Mouse (Mus musculus) forebrain, embryonic 13.5 days (tissue): ENCODE measurements around the gene Fam102a. TPM values are rescaled to one million over a fixed set of nuclear protein-coding genes. Genes with fewer than 3 reads are reported as not detected.

Source experiments
- ATAC-seq: fragments of 200-750 bp; cut with Nextera tagmentation; 2 replicates; pipeline ENCODE4 v1.8.0; 2017
- H3K27ac ChIP-seq: fragments of 300-500 bp; sonication (generic); 2 replicates; pipeline ENCODE4 v1.5.1; 2015; ENCODE audit warnings: inconsistent platforms, mild to moderate bottlenecking, moderate library complexity
- H3K27me3 ChIP-seq: fragments of 300-500 bp; sonication (generic); 2 replicates; pipeline ENCODE4 v1.6.1; 2015; ENCODE audit warnings: mild to moderate bottlenecking, inconsistent platforms
- H3K36me3 ChIP-seq: fragments of 300-500 bp; sonication (generic); 2 replicates; pipeline ENCODE4 v1.6.1; 2015; ENCODE audit warnings: mild to moderate bottlenecking, inconsistent platforms; ENCODE audit not compliant: poor library complexity, severe bottlenecking
- H3K4me1 ChIP-seq: fragments of 300-500 bp; sonication (generic); 2 replicates; pipeline ENCODE4 v1.6.1; 2015; ENCODE audit warnings: inconsistent platforms
- H3K4me2 ChIP-seq: fragments of 300-500 bp; sonication (generic); 2 replicates; pipeline ENCODE4 v1.6.1; 2015; ENCODE audit warnings: inconsistent platforms, mild to moderate bottlenecking, moderate library complexity
- H3K4me3 ChIP-seq: fragments of 300-500 bp; sonication (generic); 2 replicates; pipeline ENCODE4 v1.5.1; 2015; ENCODE audit warnings: mild to moderate bottlenecking, inconsistent platforms
- H3K9ac ChIP-seq: fragments of 300-500 bp; sonication (generic); 2 replicates; pipeline ENCODE4 v1.6.1; 2015; ENCODE audit warnings: mild to moderate bottlenecking, inconsistent platforms
- H3K9me3 ChIP-seq: fragments of 300-500 bp; sonication (generic); replicated peaks from 2 replicates; pipeline ENCODE4 v1.6.1; 2016; ENCODE audit warnings: inconsistent platforms
- WGBS: fragments of 180-500 bp; shearing (Covaris S2); methylation state at CpG from one replicate; pipeline ENCODE4 v1.1.7; 2015; 5-methylcytosine and 5-hydroxymethylcytosine counted together
- polyA plus RNA-seq: library from polyadenylated mRNA; unstranded; fragments of >200 nt; fragmentation: Nextera tagmentation; extraction: Ambion mirVana; gene quantifications from 2 replicates; pipeline ENCODE4 v1.2.1, GENCODE M21; 2015

Fam102a gene
- polyA plus RNA-seq, 1 experiment from 2014 or later, result 4.5 TPM

DNA sequence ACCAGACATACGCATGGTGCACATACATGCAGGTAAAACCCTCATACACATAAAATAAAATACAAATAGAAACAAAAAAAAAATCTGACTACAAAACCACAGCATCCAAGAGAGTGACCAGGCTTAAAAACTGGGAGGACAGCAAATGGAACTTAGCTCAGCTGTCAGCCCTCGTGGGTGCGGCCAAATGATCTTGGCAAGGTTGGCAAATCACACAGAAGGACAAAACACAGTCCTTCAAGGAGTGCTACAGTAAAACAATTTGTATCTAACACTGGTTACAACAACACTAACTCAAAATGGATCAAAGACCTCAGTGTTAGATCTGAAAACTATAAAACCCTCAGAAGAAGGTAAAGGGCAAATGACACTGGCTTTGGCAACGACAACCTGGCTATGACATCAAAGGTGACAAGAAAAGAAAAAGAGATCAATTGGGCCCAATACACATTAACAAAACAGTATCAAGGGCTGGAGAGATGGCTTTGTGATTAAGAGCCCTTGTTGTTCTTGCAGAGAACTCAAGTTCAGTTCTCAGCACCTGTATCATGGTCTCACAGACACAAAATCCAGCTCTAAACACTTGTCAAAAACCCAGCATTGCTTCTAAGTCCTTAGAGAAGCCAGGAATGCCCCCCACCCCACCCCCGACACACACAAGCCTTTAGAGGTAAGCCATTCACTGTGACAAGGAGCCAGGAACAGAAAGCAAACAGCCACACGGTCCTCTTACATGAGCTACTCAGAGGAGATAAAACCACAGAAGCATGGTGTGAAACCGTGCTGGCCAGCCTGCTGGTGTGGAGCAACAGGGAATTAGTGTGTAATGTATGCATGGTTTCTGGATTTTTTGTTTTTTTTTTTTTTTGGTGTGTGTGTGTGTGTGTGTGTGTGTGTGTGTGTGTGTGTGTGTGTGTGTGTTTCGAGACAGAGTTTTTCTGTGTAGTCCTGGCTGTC is 14.8 kb upstream of the Fam102a start:
- no peaks in the 10 kb centered on the region for H3K4me1 ChIP-seq
- H3K9ac ChIP-seq, result no peak overlapping the region
- no peak overlapping the region for H3K27ac ChIP-seq
- no peak overlapping the region for H3K4me3 ChIP-seq
- no peaks in the 10 kb centered on the region for H3K9me3 ChIP-seq
- no peaks in the 10 kb centered on the region for H3K36me3 ChIP-seq
- 78% methylated on average over 8 of the region's 8 CpGs for WGBS
- H3K27me3 ChIP-seq, result no peaks in the 10 kb centered on the region
- no peak overlapping the region for H3K4me2 ChIP-seq
- no peak for ATAC-seq

DNA sequence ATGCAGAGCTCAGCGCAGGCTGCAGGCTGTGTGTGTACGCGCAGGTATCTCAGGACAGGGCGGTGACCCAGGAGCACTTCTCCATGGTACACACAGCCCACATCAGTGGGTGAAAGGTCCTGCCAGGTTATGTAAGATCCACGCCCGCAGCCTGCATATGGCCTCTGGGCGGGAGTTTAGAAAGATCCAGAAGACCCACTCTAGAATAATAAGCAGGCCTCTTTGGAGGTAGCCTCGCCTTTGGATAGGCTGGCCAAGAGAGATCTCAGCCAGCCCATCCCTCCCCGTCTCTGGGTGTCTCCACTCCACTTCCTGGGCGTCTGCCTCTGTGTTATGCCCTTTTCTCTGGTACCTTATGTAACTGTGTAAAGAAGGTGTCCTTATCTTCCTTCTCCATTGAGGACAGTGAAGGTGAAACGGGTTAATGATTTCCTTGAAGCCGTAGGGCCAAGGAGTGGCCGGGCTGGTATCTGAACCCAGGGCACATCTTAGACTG is 10.5 kb upstream of the Fam102a start:
- Histone ChIP-seq H3K4me3 (no peak overlapping the region), H3K9ac (no peak overlapping the region), H3K27me3 (no peaks in the 10 kb centered on the region), H3K27ac (no peak overlapping the region), H3K36me3 (no peaks in the 10 kb centered on the region), H3K4me1 (no peaks in the 10 kb centered on the region), H3K9me3 (no peaks in the 10 kb centered on the region), H3K4me2 (no peak overlapping the region)
- no peak for ATAC-seq
- WGBS, result 92% methylated on average over 13 of the region's 13 CpGs

DNA sequence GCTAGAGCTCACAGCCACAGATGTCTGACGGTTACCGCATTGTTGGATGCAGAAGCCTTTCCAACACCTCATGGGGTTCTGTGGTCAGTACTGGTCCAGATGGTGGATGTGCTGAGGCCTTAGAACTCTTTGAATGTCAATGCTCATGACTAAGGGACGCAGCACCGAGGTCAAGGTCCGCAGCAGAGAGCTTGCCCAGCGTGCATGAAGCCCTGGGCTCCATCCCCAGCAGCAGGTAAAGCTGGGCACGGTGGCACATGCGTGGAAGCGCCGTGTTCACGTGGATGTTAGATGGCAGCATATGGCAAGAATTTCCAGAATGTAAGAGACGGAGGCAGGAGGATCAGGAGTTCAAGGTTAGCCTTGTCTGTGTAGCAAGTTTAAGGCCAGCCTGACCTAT is 9.3 kb upstream of the Fam102a start:
- 88% methylated on average over 12 of the region's 12 CpGs for WGBS
- Histone ChIP-seq H3K9ac (no peak overlapping the region), H3K4me1 (no peaks in the 10 kb centered on the region), H3K36me3 (no peaks in the 10 kb centered on the region), H3K9me3 (no peaks in the 10 kb centered on the region), H3K27ac (peak overlapping the region; percentile 16; the same call in 1 of the 2 replicates), H3K4me3 (no peak overlapping the region), H3K27me3 (no peaks in the 10 kb centered on the region), H3K4me2 (no peak overlapping the region)
- ATAC-seq, result no peak

DNA sequence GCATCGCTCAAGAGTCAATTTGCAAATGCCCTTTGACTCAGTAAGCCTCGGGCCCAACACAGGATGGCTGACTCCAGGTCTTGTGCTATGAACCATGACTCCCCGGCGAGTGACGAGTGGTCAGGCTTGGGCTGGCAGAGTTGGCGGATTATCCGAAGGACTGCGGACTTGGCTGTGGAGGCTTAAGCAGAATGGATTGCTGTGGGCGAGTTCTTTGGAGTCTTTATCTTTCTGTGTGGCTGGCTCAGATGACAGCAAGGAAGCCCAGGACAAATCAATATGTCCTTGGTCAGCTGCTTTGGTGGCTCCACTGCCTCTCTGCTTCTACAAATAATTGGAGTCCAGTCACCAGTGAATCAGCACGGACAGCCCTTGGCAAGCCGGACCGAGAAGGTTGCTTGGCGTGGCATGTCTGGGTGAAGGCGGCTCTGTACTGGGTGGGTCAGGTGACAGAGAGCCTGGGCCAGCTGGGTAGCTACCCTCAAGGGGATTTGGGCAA is 7.6 kb upstream of the Fam102a start:
- H3K9ac ChIP-seq, result no peak overlapping the region
- H3K4me3 ChIP-seq, result no peak overlapping the region
- H3K4me2 ChIP-seq, result no peak overlapping the region
- no peaks in the 10 kb centered on the region for H3K4me1 ChIP-seq
- WGBS, result 69% methylated on average over 14 of the region's 14 CpGs
- H3K27me3 ChIP-seq, result no peaks in the 10 kb centered on the region
- H3K27ac ChIP-seq, result no peak overlapping the region
- no peak for ATAC-seq
- no peaks in the 10 kb centered on the region for H3K9me3 ChIP-seq
- no peaks in the 10 kb centered on the region for H3K36me3 ChIP-seq

DNA sequence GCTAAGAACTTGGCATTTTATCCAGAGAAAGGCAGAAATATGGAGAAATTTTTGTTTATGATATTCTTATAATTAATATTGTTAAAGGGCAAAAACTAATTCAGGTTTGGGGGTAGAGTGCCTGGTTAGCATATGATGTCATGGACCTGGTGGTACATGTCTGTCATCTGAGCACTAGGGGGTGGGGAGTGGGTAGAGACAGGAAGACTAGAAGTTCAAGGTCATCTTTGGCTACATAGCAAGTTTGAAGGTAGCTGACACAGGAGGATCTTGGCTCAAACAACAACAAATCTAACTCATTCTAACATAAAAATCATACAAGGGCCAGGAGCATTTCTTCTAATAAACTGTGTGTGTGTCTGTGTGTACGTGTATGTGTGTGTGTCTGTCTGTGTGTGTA is 6.8 kb upstream of the Fam102a start:
- Histone ChIP-seq H3K9me3 (no peaks in the 10 kb centered on the region), H3K4me2 (no peak overlapping the region), H3K4me3 (no peak overlapping the region), H3K27me3 (no peaks in the 10 kb centered on the region), H3K36me3 (no peaks in the 10 kb centered on the region), H3K4me1 (no peaks in the 10 kb centered on the region), H3K27ac (no peak overlapping the region), H3K9ac (no peak overlapping the region)
- ATAC-seq, result no peak
- 94% methylated on average over 1 of the region's 1 CpGs for WGBS

- H3K27me3 ChIP-seq, result no peaks in the 10 kb centered on the region
- no peaks in the 10 kb centered on the region for H3K9me3 ChIP-seq
- H3K36me3 ChIP-seq, result no peaks in the 10 kb centered on the region
- no peak overlapping the region for H3K9ac ChIP-seq
- no peak for ATAC-seq
- H3K27ac ChIP-seq, result no peak overlapping the region
- peaks cover 12% of the 10 kb centered on the region for H3K4me1 ChIP-seq
- WGBS, result 83% methylated on average over 2 of the region's 2 CpGs
- no peak overlapping the region for H3K4me2 ChIP-seq
- no peak overlapping the region for H3K4me3 ChIP-seq
These were observed 4.7 kb upstream of the Fam102a start for GRCm38 (mm10) chr2:32530479-32530878.

DNA sequence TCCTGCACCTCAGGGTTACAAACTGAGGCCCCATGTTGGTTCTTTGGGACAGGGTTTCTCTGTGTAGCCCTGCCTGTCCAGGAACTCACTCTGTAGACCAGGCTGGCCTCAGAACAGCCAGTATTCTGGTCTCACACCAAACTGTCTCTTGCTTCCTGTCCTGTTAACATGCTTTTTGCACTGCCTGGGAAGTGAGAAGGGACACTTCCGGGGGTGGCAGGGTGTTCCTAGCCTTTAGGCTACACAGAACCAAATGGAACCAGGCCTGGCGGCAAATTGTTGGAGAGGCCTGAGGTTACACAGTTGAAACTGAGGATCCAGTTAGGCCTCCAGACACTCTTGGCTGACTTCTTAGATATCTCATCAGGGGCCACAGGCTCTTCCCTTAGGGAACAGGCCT is 2.0 kb upstream of the Fam102a start:
- H3K4me2 ChIP-seq, result no peak overlapping the region
- no peaks in the 10 kb centered on the region for H3K36me3 ChIP-seq
- no peak overlapping the region for H3K9ac ChIP-seq
- H3K4me1 ChIP-seq, result peaks cover 37% of the 10 kb centered on the region
- no peaks in the 10 kb centered on the region for H3K27me3 ChIP-seq
- WGBS, result 94% methylated on average over 2 of the region's 2 CpGs
- ATAC-seq, result no peak
- H3K27ac ChIP-seq, result no peak overlapping the region
- no peak overlapping the region for H3K4me3 ChIP-seq
- H3K9me3 ChIP-seq, result no peaks in the 10 kb centered on the region

DNA sequence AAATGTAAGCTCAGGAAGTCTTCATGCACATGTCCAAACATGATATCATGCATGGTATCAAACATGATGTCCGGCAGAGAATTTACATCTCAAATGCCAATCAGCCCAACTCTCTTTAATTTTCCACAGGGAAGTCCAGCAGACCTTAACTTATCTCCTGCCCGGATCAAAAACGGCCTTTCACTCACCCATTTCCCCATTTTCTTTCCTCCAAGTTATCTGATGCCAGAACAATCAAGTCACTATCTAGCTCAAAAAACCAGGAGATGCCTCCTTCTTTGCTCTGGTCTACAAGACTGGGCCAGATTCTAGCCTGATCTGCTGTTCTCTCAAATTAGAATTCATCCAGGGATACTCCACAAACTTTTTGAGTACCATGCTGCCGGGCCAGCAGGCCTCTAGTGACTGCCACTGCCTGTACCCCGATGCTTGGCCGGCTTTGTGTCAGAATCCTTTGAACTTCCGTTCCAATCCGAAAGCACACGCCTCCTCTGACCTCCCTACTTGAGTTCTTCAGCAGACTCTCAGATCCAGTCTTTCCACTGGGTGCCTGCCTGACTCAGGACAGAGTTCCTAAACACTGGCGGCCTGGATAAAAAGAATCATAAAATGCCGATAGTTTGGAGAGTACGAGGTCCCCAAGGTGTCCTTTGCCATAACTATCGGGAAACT is 935 bp upstream of the Fam102a start:
- Histone ChIP-seq H3K4me1 (peaks cover 47% of the 10 kb centered on the region), H3K4me2 (peak overlapping the region; percentile 84), H3K27ac (peak overlapping the region; percentile 77), H3K36me3 (no peaks in the 10 kb centered on the region), H3K27me3 (no peaks in the 10 kb centered on the region), H3K9ac (peak overlapping the region; percentile 73), H3K4me3 (peak overlapping the region; percentile 93), H3K9me3 (no peaks in the 10 kb centered on the region)
- ATAC-seq, result no peak
- WGBS, result 12% methylated on average over 13 of the region's 13 CpGs

- H3K4me1 ChIP-seq, result peaks cover 57% of the 10 kb centered on the region
- WGBS, result 0% methylated on average over 41 of the region's 56 CpGs
- no peaks in the 10 kb centered on the region for H3K36me3 ChIP-seq
- no peaks in the 10 kb centered on the region for H3K27me3 ChIP-seq
- H3K27ac ChIP-seq, result peak overlapping the region; percentile 88
- peak overlapping the region; percentile 92 for H3K9ac ChIP-seq
- H3K4me3 ChIP-seq, result peak overlapping the region; percentile 93
- peak overlapping the region; percentile 84 for H3K4me2 ChIP-seq
- ATAC-seq, result no peak
- H3K9me3 ChIP-seq, result no peaks in the 10 kb centered on the region
These were observed 414 bp downstream of the Fam102a start for GRCm38 (mm10) chr2:32535501-32535991.

DNA sequence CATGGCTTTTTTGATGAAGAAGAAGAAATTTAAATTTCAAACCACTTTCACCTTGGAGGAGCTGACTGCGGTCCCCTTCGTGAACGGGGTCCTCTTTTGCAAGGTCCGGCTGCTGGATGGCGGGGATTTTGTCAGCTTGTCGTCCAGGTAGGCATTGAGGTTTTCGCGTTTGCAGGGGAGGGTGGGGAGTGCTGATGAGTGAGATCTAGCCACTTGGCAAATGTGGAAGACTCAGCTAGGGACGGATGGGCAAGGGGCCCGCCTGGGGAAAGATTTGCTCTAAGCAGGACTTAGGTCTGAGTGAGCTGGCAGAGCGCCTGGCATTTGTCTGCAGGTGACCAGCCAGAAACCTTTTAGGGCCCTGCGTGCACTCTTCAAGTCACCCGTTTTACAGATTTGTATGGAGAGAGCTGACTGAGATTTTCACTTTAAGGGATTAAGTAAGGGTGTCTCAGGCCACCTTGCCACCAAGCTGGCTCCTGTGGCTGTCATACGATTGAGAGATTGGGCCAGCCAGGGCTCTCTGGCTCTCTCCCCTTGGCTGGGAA is 1.0 kb downstream of the Fam102a start:
- H3K4me3 ChIP-seq, result peak overlapping the region; percentile 93
- H3K27ac ChIP-seq, result peak overlapping the region; percentile 35; the same call in 1 of the 2 replicates
- ATAC-seq, result no peak
- peak overlapping the region; percentile 84 for H3K4me2 ChIP-seq
- under 1% methylated on average over 14 of the region's 14 CpGs for WGBS
- H3K9ac ChIP-seq, result peak overlapping the region; percentile 92
- H3K27me3 ChIP-seq, result no peaks in the 10 kb centered on the region
- H3K9me3 ChIP-seq, result no peaks in the 10 kb centered on the region
- no peaks in the 10 kb centered on the region for H3K36me3 ChIP-seq
- peaks cover 57% of the 10 kb centered on the region for H3K4me1 ChIP-seq

DNA sequence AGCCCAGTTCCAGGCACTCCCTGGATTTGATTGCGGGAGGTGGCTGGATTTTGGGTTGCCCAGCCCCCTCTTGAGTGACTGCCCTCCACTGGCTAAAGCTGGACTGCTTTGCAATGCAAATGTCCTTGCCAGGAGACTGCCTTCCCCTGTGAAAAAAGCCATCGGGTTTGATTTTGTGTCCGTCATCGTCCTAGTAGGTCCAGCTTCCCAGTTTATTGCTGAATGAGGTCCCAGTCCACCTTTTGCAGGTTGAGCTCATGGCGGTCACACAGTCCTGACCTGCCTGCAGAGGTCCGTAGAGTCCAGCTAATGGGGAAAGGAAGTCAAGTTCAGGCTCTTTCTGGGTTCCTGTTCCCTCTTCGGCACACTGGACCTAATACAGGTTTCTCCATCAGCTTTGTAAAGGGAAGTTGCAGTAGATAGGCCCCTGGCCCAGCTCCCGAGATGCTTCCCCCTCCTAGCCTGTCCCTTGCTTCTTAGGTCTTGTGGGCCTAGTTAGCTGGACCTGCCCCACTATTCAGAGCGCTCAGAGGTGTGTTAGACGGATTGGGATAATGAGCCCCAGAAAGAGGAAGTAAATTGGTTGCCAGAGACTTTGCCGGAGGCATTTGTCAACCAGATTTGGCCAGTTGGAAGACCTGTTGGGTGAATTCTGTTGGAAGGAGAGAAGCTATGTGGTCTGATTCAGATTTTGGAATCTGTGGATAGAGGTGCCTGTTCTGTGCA is 1.7 kb downstream of the Fam102a start:
- 4% methylated on average over 11 of the region's 11 CpGs for WGBS
- no peaks in the 10 kb centered on the region for H3K36me3 ChIP-seq
- no peak overlapping the region; the same call in 1 of the 2 replicates for H3K27ac ChIP-seq
- H3K4me2 ChIP-seq, result peak overlapping the region; percentile 84
- no peak for ATAC-seq
- peaks cover 57% of the 10 kb centered on the region for H3K4me1 ChIP-seq
- H3K4me3 ChIP-seq, result peak overlapping the region; percentile 93
- H3K9me3 ChIP-seq, result no peaks in the 10 kb centered on the region
- H3K9ac ChIP-seq, result peak overlapping the region; percentile 92
- H3K27me3 ChIP-seq, result no peaks in the 10 kb centered on the region
